ENCODE assay signal across 20 mouse cellular contexts in genomic region chr7:112186871-112187270, GRCm38 (mm10). TPM values are rescaled to one million over a fixed set of nuclear protein-coding genes. Genes with fewer than 3 reads are reported as not detected.
"Had no signal": no experiment of that assay in that cellular context is flagged by ENCODE, and none has a peak within 500 bp of the region (broad histone marks: within the 10 kb centered on the region; RNA-seq: fewer than 3 reads in every experiment).

No protein-coding gene starts in this region.

- ATAC-seq: midbrain, embryonic 13.5 days; midbrain, embryonic 16.5 days had no signal

- H3K9me3 ChIP-seq: kidney, embryonic 15.5 days; lung, embryonic 15.5 days; midbrain, embryonic 10.5 days; midbrain, embryonic 13.5 days; stomach, embryonic 15.5 days had no signal

- DNase-seq: kidney, adult 8-10 months; kidney, postnatal 10 days; kidney, postnatal 36 days; layer of hippocampus, postnatal 36 days; lung, adult 18-20 months; lung, postnatal 10 days; lung, postnatal 36 days; thymus, postnatal 25 days had no signal

- H3K4me3 ChIP-seq: kidney, embryonic 15.5 days; left cerebral cortex, adult 2 months; lung, embryonic 15.5 days; megakaryocyte, embryonic 14.5 days; midbrain, embryonic 10.5 days; midbrain, embryonic 13.5 days; myocyte; stomach, embryonic 15.5 days had no signal

- H3K36me3 ChIP-seq: kidney, embryonic 15.5 days; lung, embryonic 15.5 days; midbrain, embryonic 10.5 days; midbrain, embryonic 13.5 days; stomach, embryonic 15.5 days had no signal

- H3K4me1 ChIP-seq: megakaryocyte, embryonic 14.5 days; midbrain, embryonic 13.5 days had no signal

- H3K27me3 ChIP-seq: kidney, embryonic 15.5 days; lung, embryonic 15.5 days; midbrain, embryonic 13.5 days; stomach, embryonic 15.5 days had no signal

- H3K27ac ChIP-seq: kidney, embryonic 15.5 days; left cerebral cortex, adult 2 months; liver, embryonic 14.5 days; lung, embryonic 15.5 days; midbrain, embryonic 10.5 days; midbrain, embryonic 13.5 days had no signal

- H3K4me2 ChIP-seq: kidney, embryonic 15.5 days; liver, embryonic 11.5 days; lung, embryonic 15.5 days; midbrain, embryonic 13.5 days; stomach, embryonic 15.5 days had no signal

- H3K9ac ChIP-seq: kidney, embryonic 15.5 days; liver, embryonic 14.5 days; lung, embryonic 15.5 days; midbrain, embryonic 13.5 days; stomach, embryonic 15.5 days had no signal

RNA-seq across cellular contexts. Expression of gene Dkk3, which starts 28.0 kb away (rescaled TPM):
- total RNA-seq: monocyte, adult 5-6 weeks had no signal
